In genomic region chr13:15018811-15019745, GRCm38 (mm10) we compare ENCODE assay signal across 12 mouse cellular contexts.
A peak's percentile ranks its signal among the peaks of the same experiment; 100 is the strongest.
DNase-seq lines count a peak whose midpoint lies in the region; ATAC-seq and TF ChIP-seq lines count a peak whose summit lies in the region.
"Had no signal": no experiment of that assay in that cellular context is flagged by ENCODE, and none has a peak within 500 bp of the region (broad histone marks: within the 10 kb centered on the region; RNA-seq: fewer than 3 reads in every experiment).

No protein-coding gene starts in this region.

- intact Hi-C loops in gastrocnemius, postnatal 14 days (cut with DNase I; ENCODE audit: low total_unique reads), result no loop called here
- intact Hi-C loops in left cerebral cortex, postnatal 14 days (cut with DNase I), result no loop called here

- no peak for TF ChIP-seq POLR2A in lung, adult 2 months (IDR thresholded peaks at IDR 0.05; ENCODE audit: borderline replicate concordance, extremely low read depth, low read depth, low read length)

- WGBS in lung, adult 2 months, result 41% methylated on average over 16 of the region's 16 CpGs

- peak; percentile 2 to 42 for DNase-seq in layer of hippocampus, adult 18-20 months (ENCODE audit: low spot score in 2 of 2)
- no peak for DNase-seq in layer of hippocampus, adult 11-12 months (ENCODE audit: low spot score)
- DNase-seq in gastrocnemius, postnatal 14 days, result peak; percentile 23
- peak; percentile 17 for DNase-seq in kidney, adult 18-20 months
- DNase-seq in layer of hippocampus, postnatal 36 days, result peak; percentile 9 to 14
- no peak for DNase-seq in lung, adult 2 months
- no peak for DNase-seq in left cerebral cortex, postnatal 14 days (ENCODE audit: low spot score in 2 of 2)

- H3K4me1 ChIP-seq in lung, adult 2 months (ENCODE audit: control insufficient read depth, insufficient read depth, low read length), result no peaks in the 10 kb centered on the region
- H3K4me1 ChIP-seq: embryonic facial prominence, embryonic 12.5 days; hindbrain, embryonic 15.5 days; liver, embryonic 12.5 days; neural tube, embryonic 12.5 days had no signal

- H3K4me3 ChIP-seq in lung, adult 2 months (replicated peaks; ENCODE audit: extremely low read depth, low read depth, low read length), result no peak overlapping the region
- H3K4me3 ChIP-seq: embryonic facial prominence, embryonic 12.5 days; hindbrain, embryonic 15.5 days; liver, embryonic 12.5 days; neural tube, embryonic 12.5 days had no signal

- no peak for TF ChIP-seq CTCF in lung, adult 2 months (IDR thresholded peaks at IDR 0.05; ENCODE audit: insufficient read depth, low read length)

- no peak for ATAC-seq in frontal cortex, adult (ENCODE audit: low TSS enrichment)
- ATAC-seq: liver, embryonic 12.5 days had no signal

Comparison
In these comparisons a context has a peak if more than half of its experiments do, and no peak if none do; other contexts are left out.
1. DNase-seq: peak in layer of hippocampus, adult 18-20 months (2 of 2), gastrocnemius, postnatal 14 days (single experiment), kidney, adult 18-20 months (single experiment) and layer of hippocampus, postnatal 36 days (2 of 2); none in layer of hippocampus, adult 11-12 months (single experiment), lung, adult 2 months (single experiment) and left cerebral cortex, postnatal 14 days (0 of 2).